Mouse (Mus musculus) colon, adult 2 months (tissue): ENCODE results near the gene Olfm4. TPM values are rescaled to one million over a fixed set of nuclear protein-coding genes. Genes with fewer than 3 reads are reported as not detected.

Experiments used
- polyA plus RNA-seq: library from polyadenylated mRNA; depleted of rRNA; stranded (reverse); fragments of >200 nt; gene quantifications from 2 replicates; pipeline ENCODE4 v1.2.3, GENCODE M21; 2012; rRNA removed

The Olfm4 gene
- 0.08 TPM in 1 of 2 replicates, not detected in the other for polyA plus RNA-seq

DNA sequence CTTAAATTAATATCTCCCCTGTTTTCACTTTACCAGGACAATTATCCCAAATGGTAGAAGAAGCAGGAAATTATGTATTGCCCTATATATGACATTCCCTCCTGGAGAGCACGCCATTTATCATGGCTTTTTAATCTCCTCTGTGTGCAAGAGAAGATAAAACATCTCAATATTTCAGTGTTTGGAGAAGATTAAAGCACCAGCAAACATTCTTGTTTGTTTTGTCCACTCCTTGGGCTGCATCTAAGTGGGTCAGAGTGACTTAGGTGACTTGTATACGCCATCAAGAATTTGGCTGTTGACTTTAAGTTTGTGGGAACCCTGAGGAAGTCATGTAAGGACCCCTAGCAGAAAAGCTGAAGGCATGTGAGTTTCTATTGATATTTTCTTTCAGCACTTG, at the start of gene Olfm4:
TSS of gene Olfm4 (plus strand) at position 301 of the 400 bp plus-strand sequence.

Other genes with a start within 250 kb of the Olfm4 start
- gene Pcdh8, start 212.8 kb upstream of the Olfm4 start, polyA plus RNA-seq = not detected in 2 replicates